Mouse (Mus musculus) gastrocnemius, postnatal 14 days (tissue): ENCODE results near the gene Thbs4. TPM values are rescaled to one million over a fixed set of nuclear protein-coding genes. Genes with fewer than 3 reads are reported as not detected.
"Not testable (repeated sequence)": the region's sequence is repeated elsewhere in the genome, so short reads cannot be mapped to it uniquely, and the experiment has no call there.

Experiments used
- DNase-seq: peaks from one replicate; pipeline ENCODE4 v3.0.0; 2021; ENCODE audit warnings: mixed read lengths
- intact Hi-C: fragments of 180-260 bp; cut with DNase I; formaldehyde crosslinking; loops from one replicate; pipeline ENCODE4 v1.15.1; 2025; ENCODE audit warnings: low total_unique reads
- long read RNA-seq, 2 experiments: library from polyadenylated mRNA; stranded (forward); transcript quantifications; one replicate each; pipeline ENCODE4 v2.0.0; 2021
- total RNA-seq, 2 experiments: library from RNA; stranded (reverse); gene quantifications; 2 replicates each; pipeline ENCODE4 v1.2.3; 2021

The Thbs4 gene
- total RNA-seq = 100 to 1,000 TPM; 130 to 144 TPM
- long read RNA-seq, experiment 1, transcript Thbs4-201 (22 exons, 3,198 nt) = major isoform, 80 of 103 reads
- long read RNA-seq, experiment 1, partial matches to known transcripts = 21 of 103 reads
- long read RNA-seq, experiment 1, other reads (novel, unspliced or antisense) = 2 of 103 reads
- long read RNA-seq, experiment 2, transcript Thbs4-201 (22 exons, 3,198 nt) = major isoform, 69 of 84 reads
- long read RNA-seq, experiment 2, partial matches to known transcripts = 15 of 84 reads
- long read RNA-seq, experiment 2, other reads (novel, unspliced or antisense) = 0 of 84 reads

GRCm38 (mm10) chr13:92794462-92795214 is at the start of gene Thbs4:
TSS of gene Thbs4 (minus strand) at chr13:92794818.
- peak; percentile 28 for DNase-seq
- intact Hi-C loops = no loop called here

GRCm38 (mm10) chr13:92833162-92833561 is 38.5 kb upstream of the Thbs4 start:
- no peak for DNase-seq
- intact Hi-C loops = no loop called here

DNA sequence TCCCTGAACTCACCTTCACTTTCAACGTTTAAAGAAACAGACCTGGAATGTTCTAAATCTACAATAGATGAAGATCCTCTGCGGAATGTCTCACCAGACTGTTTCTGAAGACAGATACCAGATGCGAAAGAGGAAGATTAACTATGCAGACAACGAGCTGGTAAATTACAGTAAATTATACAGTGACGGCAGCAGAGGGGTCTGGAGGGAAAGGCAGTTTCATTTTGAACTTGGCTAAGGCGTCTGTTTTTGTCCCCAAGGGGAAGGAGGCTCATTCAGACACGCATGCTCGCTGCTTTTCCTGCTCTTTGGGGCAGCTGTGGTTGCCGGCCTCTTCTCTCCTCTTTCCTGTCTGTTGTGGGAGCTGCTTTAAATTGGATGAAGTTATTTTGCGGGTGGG is 34.2 kb upstream of the Thbs4 start:
- intact Hi-C loops = no loop called here
- DNase-seq = peak; percentile 29

GRCm38 (mm10) chr13:92817357-92817756 is 22.7 kb upstream of the Thbs4 start:
- intact Hi-C loops = no loop called here
- DNase-seq = no peak

GRCm38 (mm10) chr13:92816329-92816728 is 21.7 kb upstream of the Thbs4 start:
- DNase-seq = no peak
- intact Hi-C loops = no loop called here

- intact Hi-C loops, DNase-seq: not testable (repeated sequence)
Observed at GRCm38 (mm10) chr13:92810592-92810991, 16.0 kb upstream of the Thbs4 start.

DNA sequence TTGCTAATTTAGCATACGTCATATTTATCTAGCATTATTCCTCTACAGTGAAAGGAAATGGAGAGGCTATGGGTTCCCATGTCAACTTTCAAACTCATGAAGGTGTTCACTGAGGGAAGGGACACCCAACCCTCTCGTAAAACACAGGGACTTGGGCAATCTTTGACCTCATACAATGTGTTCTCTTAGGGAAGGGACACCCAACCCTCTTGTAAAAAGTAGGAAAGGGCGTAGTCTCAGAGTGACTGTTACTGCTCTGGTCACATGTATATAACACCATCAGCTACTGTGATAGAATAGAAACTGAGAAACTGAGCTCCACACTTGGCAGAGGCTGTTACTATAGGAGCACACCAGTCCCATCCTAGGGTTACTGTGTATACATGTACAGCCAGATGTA is 13.2 kb upstream of the Thbs4 start:
- intact Hi-C loops = no loop called here
- no peak for DNase-seq

GRCm38 (mm10) chr13:92806785-92807184 is 12.2 kb upstream of the Thbs4 start:
- DNase-seq = no peak
- intact Hi-C loops = no loop called here

DNA sequence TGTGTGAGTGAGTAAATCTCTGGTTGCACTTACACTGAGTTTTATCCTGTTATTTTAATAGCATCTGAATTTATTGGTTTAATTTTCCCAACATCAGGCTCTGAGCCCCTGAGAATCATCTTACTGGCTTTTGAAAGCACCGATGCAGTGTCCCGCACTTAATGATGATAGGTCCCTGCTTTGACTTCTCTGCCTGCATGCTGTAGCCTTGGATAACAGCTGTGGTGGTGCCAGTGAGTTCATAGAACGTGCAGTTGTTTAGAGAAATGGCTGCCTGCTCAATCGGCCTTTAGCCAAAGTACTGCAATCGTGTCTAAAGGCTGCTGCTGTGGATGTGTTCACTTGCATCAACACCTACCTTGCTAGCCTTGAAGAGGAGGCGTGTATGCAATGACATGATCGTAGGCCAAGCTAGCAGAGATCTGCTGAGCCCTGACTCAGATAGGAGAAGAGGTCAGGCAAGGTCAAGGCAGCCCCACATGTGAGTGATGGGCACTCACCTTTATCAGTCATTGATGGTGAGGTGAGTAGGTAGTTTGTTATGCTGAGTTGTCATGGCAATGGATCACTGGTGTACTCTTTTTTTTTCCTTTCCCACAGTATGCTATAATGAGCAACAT is 4.8 kb upstream of the Thbs4 start:
- no peak for DNase-seq
- intact Hi-C loops = no loop called here

DNA sequence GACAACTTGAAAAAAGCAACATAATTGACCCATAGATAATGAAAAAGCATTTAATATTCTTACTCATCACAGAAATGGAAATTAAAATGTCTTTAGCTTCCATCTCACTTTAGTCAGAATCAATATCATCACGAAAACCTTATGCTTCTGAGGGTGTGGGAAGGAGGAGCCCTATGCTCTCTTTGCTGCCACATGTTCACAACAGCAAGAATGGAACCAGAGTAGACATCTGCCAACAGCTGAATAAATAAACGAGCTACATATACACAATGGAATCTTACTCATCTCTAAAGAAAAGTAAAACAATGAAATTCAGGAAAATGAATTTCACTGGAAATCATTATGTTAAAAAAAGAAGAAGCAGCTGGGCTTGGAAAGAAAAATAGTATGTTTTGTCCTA is 4.2 kb upstream of the Thbs4 start:
- intact Hi-C loops = no loop called here
- no peak for DNase-seq

GRCm38 (mm10) chr13:92793636-92794035 is 982 bp downstream of the Thbs4 start:
- intact Hi-C loops = no loop called here
- DNase-seq = no peak

GRCm38 (mm10) chr13:92791474-92791873 is 3.1 kb downstream of the Thbs4 start:
- DNase-seq = no peak
- intact Hi-C loops = no loop called here

DNA sequence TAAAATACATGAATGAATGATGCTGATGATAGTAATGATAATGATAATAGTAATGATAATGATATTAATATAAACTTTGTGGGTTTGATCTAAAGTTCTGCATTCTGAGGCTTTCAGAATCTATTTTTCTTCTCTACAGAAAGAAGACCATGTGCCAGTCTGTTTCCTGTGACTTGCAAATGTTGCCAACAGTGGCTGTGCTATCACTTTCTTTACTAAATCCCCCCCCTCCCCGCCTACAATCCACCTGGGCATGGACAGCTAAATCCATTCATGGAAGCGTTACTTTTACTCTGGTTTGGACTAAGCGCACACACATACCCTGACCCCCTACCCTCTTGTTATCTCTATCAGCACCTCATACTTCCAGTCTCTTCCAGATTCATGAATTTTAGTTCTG is 10.3 kb downstream of the Thbs4 start:
- no peak for DNase-seq
- intact Hi-C loops = no loop called here

DNA sequence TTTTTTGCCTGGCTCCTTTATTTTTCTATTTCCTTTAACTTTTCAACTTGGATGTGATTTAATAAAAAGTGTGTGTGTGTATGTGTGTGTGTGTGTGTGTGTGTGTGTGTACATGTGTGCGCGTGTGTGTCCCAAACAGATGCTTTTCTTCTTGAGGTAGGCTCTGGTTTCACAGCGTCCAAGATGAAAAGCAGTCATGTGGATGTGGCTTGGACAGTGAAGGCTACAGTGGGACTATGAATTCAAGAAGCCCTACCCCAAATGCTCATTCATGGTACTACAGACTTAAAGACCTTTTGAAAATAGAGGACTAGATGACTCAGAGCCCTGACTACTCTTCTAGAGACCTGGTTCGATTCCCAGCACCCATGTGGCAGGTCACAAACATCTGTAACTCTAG is 11.1 kb downstream of the Thbs4 start:
- intact Hi-C loops = no loop called here
- DNase-seq = no peak

GRCm38 (mm10) chr13:92780927-92781326 is 13.7 kb downstream of the Thbs4 start:
- intact Hi-C loops = no loop called here
- no peak for DNase-seq

DNA sequence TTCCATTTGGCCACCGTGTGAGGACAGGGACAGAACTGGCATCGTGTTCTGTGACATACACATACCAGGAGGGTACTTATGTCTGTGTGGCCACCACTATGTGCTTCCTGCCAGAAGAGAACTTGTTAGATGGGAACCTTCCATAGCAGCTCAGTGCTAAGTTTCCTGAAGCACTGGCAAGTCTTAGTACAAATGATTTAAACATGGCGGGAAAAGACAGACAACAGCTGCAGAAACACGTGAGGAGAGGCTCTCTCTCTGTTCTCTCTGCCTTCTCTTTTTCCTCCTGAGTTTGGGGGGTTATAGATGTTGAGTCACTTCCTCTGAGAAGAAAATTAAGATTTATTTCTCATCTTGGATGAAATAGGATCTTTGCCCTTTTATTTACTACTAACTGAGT is 14.5 kb downstream of the Thbs4 start:
- no peak for DNase-seq
- intact Hi-C loops = no loop called here

DNA sequence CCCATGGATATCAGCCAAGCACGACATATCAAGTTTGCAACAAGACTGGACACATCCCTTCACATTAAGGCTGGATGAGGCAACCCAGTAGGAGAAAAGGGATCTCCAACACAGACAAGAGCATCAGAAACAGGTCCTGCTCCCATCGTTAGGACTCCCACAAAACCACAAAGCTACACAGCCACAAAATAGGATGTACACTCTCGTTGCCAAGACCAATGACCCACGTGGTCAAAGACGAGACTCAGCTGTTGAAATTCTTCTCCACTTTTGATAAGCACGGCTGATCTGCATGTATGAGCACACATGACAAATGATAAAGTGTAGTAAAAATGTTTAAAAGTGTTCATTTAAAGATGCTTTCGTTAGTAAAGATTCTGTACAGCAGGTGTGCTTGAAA is 16.0 kb downstream of the Thbs4 start:
- DNase-seq = no peak
- intact Hi-C loops = no loop called here

DNA sequence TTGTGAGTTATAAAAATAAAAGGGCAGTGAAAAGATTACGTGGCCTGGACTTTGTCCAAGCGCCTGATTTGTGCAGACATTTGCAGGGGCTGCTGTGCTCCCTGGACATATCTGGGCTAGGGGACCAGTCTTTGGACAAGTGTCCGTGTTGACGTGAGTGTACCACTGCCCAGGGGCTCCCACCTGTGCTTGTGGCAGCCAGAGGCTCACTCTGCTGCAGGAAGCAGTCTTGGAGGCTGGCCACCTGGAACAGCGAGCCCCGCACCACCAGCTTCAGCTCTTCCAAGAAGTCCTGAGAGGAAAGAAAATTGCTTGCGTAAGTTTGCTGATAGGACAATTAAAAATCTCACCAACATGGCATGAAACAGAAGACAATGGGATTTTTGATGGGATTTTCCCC is 18.7 kb downstream of the Thbs4 start:
- intact Hi-C loops = no loop called here
- no peak for DNase-seq

- no peak for DNase-seq
- intact Hi-C loops = no loop called here
Observed at GRCm38 (mm10) chr13:92774887-92775286, 19.7 kb downstream of the Thbs4 start.

DNA sequence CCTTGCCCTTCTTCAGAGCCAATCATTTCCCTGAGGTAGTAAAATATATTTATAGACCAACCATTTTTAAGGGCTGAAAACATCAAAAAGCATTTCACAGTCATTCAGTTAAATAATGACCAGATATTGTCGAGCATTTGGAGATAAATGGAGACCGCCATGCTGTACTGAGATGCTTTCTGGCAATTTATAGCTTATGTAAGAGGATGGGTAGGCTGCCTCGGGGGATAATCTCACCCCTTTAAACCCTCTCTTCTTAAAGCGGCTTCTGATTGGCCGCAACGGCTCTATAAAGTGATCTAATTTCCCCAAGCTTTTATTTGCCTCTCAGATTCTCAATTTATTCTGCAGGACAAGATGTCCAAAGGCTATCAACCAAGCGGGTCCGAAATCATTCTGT is 22.1 kb downstream of the Thbs4 start:
- DNase-seq = no peak
- intact Hi-C loops = no loop called here

DNA sequence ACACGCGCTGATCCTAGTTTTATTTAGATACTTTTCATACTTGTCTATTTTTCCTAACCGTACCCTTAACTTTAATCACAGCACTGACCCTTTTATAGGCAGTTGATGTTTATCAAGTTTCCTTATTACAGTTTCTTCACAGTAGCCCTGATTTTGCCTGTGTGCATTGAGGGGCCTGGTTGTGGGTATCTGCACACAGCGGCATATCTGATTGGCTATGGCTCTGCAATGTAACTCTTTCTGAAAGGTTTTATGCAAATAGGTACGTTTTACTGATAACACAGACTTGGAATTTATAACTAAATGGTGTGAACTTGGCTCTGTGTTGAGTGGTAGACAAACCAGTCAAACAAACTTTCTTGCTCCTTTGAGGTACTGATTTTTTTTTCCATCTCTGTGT is 23.1 kb downstream of the Thbs4 start:
- no peak for DNase-seq
- intact Hi-C loops = no loop called here
